16 mouse cellular contexts compared by ENCODE assay signal in genomic region chr1:39653028-39653427, GRCm38 (mm10). TPM values are rescaled to one million over a fixed set of nuclear protein-coding genes. Genes with fewer than 3 reads are reported as not detected.
"Had no signal": no experiment of that assay in that cellular context is flagged by ENCODE, and none has a peak within 500 bp of the region (broad histone marks: within the 10 kb centered on the region; RNA-seq: fewer than 3 reads in every experiment).

No protein-coding gene starts in this region.

- DNase-seq: lung, adult 18-20 months; lung, embryonic 14.5 days; lung, postnatal 10 days; lung, postnatal 4 days; midbrain, embryonic 14.5 days; retina, postnatal 1 day; right cerebral cortex, adult 18-20 months; right cerebral cortex, postnatal 25 days; right cerebral cortex, postnatal 4 days; spleen, adult 18-20 months; thymus, adult 18-20 months; thymus, postnatal 14 days; thymus, postnatal 36 days had no signal

RNA-seq across cellular contexts. Expression of gene Creg2, which starts 1.8 kb away (rescaled TPM):
- total RNA-seq: megakaryocyte, adult 5-6 weeks; megakaryocyte-erythroid progenitor cell, adult 5-6 weeks had no signal
- polyA plus RNA-seq: myocyte had no signal
